Mouse (Mus musculus) urinary bladder, adult 18-20 months (tissue): ENCODE measurements around the gene Rreb1.

Experiments used
- DNase-seq, 2 experiments: peaks; one replicate each; pipeline ENCODE4 v3.0.0; 2022; ENCODE audit warnings: low spot score in 2 of 2, mixed read lengths in 2 of 2

The Rreb1 gene

DNA sequence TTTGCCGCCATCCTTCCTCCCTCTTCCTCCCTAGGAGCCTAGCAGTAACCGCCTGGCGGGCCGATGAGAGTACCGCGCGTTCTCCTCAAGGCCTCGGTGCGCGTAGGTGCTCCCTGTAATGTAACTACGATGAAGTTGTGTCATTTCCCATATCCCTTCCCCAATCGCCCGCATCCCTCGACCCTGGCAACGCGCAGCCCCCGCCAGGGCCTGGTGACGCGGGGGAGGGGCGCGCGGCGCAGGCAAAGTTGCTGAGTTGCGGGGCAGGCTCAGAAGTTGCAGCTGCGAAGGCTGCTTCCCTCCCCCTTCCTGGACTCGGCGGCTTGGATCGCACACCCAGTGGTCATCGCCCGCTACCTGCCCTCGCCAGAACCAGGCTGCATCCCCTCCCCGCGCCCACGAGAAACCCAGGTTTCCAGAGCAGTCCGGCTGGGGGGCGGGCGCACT is at the start of gene Rreb1:
Gene Rreb1 (plus strand): TSS at position 254 of the 447 bp plus-strand sequence.
- DNase-seq = peak; percentile 14 to 57

DNA sequence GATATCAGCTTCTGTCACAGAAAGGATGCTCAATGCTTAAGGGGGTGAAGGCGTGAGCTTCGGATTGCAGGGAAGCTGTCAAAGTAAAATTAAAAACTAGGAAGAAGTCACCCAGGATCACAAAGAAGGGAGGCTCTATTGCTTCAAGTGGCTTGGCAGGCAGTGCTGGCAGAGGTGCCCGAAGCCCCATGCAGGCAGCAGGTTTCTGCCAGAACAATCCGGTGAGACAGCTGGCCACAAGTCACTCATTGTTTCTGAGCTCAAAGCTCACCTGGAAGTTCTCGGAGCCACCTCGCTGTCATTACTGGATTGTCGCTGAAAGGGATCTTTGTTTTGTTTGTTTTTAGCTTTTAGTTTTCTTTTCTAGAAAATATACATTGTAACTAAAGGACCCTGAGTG is 49.6 kb upstream of the Rreb1 start:
- DNase-seq = no peak

DNA sequence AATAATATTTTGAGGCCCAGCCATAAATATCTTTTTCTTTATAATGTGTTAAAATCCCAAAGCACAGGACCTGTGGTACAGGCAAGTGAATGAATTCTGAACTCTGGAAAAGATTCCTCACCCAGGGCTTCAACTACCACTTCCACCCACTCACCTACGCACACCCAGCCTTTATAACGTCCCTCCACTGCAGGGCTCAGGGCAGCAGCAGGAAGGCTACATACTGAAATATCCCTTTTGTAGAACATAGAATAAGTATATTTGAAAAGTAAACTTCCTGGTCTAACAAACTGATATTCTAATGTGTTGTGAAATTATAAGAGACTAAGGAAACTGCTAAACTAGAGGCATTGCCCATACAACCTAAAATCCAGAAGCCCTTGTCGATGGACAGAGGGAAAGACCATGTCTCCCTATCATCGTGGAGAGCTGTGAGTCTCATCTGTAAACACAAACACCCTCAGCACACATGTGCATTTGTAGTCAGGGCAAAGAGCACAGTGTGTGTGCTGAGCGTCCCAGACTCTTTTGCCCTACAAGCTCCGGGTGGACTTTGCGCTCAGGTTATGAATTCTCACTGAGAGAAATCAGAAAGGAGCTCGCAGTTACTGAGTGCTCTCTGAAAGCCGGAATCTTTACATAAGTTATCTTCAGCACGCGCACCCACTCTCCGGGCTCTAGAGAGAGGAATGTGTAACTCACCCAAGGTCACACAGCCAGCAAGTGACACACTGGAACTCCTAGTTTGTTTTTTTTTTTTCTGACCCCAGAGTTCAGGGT is 46.1 kb upstream of the Rreb1 start:
- DNase-seq = no peak

DNA sequence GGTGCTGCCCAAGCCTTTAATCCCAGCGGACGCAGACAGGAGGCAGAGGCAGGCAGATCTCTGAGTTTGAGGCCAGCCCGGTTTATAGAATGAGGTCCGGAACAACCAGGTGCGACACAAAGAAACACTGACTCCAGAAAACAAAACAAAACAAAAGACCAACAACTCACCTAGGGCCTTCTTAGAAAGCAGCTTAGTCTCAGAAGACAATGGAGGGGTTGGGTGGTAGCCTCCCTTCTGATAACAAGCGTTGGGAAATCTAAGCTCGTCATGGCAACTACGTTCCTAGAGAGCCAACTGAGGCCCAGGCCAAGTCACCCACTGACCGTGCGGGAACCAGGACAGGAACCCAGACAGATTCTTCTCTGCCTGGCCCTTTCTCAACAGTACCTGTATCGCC is 43.7 kb upstream of the Rreb1 start:
- no peak for DNase-seq

DNA sequence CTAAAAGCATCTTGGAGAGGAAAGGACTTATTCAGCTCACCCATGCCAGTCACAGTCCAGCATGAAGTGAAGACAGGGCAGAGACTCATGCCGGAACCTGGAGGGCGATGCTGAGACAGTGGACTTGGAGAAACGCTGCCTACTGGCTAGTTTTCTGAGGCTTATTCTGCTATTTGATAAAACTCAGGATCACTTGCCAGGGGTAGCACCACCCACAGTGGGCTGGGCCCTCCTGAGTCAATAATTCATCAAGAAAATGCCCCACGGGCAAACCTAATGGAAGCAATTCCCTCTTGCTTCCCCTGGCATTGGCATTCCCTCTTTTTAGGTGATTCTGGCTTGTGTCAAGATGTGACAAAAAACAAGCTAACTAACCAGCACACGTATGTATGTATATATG is 38.1 kb upstream of the Rreb1 start:
- DNase-seq = no peak

DNA sequence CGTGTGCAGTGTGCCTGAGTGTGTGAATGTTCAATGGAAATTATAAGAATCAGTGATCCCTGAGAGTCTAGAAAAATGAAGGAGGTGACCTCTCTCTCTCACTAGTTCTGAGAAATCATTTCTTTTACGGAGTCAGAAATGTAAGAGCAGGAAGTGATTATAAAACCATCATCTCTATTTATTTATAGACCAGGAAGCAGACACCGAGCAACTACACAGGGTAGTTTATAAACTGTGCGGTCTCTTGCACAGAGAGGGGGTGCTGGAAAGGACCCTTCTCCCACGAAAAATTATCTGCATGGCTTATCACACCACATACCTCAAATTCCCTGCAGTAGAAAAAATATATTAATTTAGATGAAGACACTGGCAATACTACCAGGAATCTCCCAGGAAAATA is 37.4 kb upstream of the Rreb1 start:
- DNase-seq = no peak

DNA sequence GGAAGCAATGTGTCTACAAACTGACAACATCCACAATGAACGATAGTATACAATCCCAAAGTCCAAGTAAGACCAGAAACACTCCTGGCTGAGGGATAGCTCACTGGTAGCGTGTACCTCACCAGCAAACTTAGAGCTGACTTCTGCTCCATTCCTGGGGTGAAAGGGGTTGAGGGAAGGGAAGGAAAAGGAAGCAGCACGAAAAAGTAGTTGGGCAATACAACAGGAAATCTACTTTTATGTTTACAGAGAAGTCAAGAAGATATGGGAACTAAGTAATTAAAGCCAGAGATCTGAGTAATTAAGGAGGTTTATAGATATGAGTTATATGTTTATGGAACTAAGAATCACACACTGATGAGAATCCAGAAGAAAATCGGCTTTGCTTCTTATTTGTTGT is 36.0 kb upstream of the Rreb1 start:
- no peak for DNase-seq

DNA sequence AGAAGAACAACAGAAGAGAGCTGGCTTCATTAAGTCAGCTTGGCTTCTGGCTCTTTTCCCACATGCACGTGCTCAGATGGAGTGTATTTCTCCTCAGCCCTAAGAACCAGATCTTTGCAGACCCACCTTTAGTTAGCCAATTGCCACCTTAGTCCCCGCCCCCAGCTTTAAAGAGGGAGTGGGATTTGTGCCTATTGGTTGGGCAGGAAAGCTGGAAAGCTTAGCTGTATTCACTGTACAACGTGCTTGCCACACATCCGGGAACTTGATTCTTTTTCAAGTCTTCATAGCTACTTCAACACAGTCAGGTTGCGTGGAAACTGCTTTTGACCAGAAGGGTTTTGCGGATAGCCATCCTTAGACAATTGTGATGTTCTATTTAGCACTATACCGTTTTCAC is 30.7 kb upstream of the Rreb1 start:
- DNase-seq = no peak

DNA sequence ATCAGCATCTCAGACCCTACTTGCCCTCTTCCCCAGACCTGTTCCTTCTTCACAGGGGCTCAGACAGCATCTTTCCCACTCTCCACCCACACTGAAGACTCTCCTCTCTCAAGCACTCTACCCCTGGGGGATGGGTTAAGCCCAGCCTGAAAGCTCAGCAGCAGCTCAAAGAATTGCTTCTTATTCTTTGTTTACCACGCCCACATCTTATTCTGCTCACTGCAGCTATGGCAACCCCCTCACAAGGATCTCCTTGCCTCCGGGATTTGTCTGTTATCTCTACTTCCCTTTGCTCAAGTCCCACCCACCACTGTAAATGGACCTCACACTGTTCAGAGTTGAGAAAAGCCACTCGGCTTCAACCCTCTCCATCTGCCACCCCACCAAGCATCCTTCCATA is 28.7 kb upstream of the Rreb1 start:
- DNase-seq = no peak

DNA sequence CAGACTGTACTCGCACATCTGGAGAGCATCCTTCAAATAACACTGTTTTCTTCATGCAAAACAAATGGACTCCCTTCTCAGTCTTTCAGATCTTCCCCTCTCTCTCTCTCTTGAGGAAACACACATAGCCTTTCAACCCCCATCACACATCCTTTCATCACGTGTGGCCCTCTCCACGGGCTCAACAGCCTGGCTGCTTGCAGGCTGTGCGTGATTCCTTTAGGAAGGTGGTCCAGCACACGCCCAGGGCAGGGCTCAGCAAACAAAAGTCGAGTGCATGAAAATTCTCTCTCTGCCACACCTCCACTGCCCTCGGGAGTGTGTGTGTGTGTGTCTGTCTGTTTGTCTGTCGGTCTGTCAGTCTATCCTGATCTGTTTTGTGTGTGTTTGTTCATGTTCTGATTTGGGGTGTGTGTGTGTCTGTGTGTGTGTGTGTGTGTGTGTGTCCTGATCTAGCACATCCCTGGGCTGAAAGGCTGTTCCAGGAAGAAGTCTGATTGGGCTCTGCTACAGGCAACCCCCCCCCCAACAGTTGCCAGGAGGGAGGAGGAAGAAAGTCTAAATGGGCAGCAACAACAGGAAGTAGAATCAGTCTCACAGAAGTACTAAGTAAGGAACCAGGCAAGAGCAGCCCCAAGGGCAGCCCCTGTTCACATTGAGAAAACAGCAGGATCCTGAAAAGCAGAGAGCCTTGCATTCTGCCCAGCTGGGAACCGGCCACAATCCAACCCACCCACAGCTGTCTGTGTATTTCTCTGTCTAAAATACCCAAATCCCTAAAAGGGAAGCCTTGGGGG is 26.8 kb upstream of the Rreb1 start:
- DNase-seq = peak; percentile 14 to 16

DNA sequence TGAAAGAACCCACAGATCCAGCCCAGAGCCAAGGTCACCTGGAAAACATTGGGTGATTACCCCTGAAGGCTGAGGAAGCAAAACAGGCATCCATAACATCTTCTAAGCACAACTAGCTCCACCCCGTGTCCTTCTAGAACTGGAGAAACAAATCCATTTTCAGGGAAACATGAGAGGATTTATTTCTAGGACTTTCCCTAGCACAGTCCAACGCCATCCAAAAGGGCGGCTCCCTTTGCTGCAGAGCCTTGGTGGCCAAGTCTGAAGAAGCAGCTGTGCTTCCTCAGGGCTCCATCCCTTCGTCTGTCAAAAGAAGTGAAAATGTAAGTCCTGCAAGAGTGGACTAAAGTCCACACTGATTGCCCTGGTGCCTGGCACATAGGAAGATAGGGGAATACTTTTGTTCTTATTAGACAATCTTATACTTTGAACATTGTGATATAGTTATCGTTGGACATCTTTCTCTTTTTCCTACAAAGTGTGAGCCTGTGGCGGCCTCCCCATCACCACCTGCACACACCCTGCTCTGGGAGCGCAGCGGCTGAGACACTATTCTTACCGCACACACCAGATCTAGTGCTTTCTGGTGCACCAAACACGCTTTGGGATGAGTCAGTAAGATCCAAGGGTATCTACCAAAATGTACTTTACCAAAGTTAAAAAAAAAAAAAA is 18.7 kb upstream of the Rreb1 start:
- DNase-seq = peak in 1 of 2 experiments; percentile 5

DNA sequence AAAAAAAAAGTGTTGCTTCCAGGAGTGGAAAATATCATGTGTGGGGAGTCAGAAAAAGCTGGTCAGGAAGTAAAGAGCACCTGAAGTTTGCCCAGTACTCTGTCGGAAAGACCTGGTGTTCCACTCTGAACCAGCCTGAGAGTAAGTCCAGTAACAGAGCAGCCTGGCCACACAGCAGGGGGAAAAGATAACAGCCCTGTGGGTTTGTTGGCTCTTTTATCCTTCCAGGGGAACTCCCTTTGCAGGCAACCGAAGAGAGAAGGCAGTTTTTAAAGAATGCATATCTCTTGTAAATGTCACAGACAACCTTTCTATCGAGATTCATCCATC is 18.2 kb upstream of the Rreb1 start:
- DNase-seq = no peak

DNA sequence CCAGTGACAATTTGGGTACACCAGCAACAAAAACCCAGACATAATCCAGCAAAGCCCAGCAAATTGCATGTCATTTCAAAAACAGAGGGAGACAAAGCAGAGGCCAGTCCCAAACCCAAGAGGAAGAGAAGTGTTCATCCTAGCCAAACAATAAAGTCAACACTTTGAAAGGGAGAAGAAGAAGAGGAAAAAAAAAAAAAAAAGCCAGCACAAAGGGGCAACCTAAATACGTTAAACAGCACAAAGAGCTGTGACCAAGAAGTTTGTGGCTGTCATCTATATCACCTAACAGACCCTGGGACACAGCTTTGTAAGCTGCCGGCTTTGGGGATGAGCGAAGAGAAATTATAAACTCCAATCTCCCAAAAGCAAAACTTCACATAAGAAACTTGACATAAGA is 17.8 kb upstream of the Rreb1 start:
- DNase-seq = no peak

DNA sequence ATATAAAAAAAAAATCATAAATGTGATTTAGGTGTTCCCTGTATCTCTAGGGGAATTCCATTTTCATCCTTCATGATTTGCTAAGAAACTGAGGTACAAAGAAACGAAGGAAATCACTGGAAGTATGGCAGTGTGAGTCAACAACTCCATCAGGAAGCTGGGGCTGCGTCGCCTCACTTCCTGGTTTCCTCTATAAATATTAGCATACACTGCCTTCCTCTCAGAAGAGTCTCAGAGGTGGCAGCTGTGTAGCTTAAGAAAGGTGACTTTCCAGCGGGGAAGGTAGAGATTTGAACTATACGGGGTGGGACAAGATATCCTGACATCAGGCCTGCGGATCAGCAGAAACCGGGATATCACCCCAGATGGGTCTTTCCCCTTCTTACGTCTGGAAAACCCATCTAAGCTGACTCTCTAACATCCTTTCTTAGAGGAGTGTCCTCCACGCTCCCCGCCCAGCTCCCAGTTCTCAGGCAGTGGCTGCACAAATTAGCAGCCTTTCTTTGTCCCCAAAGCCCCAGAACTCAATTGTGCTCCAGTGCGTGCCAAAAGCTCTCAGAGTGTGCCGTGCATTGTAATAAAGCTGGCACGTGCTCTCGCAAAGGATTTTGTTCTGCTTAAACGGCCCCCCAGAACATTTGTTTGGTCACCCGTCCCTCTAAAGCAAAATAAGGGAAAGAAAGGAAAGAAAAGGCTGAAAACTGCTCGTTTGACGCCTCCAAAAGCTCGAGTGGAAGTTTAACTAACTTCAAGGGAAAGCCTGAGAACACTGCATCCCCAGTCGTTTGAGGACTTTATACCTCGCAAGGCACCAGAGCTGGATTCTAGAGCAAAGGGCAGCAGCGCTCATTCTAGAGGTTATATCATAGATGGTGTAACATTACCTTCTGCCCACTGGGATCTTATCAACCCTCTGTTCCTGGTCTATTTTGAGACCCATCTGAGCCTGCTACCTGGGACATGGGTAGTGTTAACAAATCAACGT is 17.0 kb upstream of the Rreb1 start:
- no peak for DNase-seq

DNA sequence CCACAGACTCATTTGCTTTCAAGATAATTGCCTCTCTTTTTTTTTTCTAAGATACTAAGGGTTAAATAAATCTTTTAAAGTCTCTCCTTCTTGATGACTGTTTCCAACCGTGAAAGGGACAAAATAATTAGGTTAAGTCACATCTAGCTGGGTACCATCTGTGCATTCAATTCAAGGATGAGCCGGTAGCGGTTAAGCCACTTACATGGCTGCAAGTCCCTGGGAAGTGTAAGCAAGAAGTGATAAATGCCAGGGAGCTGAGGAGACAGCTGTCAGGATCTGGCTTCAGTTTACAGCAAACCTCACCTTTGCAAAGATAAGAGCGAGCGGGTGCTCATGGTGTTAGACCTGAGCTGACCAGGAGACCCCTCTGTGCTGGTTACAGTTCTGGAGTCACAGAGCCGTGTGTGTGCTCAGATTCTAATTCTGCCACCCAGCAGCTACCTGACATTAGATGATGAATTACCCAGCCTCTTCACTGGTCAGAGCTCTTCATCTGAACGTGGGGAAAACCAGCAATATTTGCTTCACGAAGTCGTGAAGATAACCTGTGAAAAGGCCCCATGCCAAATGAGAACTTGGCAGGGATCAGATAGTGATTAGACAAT is 14.3 kb upstream of the Rreb1 start:
- DNase-seq = no peak

DNA sequence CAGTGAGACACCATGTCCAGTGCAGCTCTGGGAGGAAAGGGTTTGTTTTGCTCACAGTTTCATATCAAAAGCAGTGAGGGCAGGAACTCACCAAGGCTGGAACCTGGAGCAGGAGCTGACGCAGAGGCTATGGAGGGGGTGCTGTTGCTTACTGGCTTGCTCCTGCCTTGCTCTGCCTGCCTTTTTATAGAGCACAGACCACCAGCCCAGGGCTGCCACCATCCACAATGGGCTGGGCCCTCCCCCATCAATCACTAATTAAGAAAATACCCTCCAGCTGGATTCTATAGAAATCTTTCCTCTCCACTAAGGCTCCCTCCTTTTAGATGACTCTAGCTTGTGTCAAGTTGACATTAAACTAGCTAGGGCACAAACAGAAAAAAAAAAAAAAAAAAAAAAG is 8.4 kb upstream of the Rreb1 start:
- no peak for DNase-seq

DNA sequence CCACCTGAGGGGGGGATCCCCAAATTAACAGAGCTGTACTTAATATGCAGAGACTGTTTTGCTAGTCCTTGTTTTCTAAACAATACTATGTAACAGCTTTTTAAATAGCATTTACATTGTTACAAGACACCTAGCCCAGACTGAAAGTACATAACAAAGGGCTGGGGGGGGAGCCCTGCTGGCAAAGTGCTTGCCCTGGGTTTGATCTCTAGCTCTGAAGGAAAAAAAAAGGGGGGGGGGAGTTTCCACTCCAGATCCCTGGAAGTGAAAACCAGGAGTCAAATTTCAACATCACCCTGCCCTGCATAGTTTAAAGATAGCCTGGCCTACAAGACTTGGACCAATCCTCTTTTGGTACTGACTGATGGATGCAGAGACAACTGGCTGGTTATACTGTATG is 4.7 kb upstream of the Rreb1 start:
- no peak for DNase-seq

DNA sequence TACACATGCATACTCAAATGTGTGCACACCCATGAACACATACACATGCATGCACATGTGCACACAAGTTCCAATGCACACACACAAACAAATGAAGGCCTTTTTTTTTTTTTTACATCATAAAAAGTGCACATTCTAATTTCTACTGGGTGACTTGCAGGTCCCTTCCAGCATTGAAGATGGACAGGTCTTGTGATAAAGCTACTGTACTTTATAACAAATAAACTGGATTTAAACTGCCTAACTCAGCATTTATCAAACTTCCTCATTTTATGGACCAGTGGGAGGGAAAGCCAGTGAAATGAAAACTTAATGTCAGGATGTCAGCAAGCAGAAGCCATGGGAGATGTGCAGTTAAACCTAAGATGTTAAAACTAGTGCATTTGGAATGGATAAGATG is 1.5 kb upstream of the Rreb1 start:
- DNase-seq = no peak

DNA sequence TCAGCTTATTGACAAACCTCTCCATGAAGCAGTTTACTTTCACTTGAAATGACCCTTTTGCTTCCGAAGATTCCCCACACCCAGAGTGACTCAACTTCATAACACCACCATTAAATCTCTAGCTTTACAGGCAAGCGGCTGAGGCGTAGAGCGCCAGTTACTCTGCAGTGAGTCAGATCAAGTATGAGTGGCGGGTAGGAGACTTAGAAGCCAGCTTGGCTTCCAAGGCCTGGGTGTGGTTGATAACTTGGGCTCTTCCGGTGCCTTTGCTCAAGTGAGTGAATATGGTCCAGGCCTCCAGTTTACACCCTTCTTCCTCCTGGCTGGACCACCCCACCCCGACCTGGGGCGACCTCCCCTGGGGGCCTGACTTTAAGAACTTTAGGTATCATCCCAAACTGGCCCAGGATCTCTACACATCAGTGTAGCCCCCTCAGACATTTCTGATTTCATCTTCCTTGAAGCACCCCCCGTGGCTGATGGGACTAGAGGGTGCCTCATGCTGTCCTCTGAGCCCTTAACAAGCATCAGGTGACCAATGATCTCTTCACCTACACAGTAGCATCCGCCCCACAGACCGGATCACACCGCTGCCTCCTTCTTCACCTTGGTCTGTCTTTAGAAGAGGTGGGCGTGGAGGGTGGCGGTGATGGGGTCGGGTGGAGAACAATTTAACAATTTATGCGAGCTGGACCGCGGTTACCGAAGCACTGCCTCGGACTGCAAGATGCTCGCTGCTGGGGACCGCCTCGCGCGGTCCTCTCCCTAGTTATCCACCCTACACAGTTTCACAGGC is 651 bp upstream of the Rreb1 start:
- peak; percentile 10 to 13 for DNase-seq

DNA sequence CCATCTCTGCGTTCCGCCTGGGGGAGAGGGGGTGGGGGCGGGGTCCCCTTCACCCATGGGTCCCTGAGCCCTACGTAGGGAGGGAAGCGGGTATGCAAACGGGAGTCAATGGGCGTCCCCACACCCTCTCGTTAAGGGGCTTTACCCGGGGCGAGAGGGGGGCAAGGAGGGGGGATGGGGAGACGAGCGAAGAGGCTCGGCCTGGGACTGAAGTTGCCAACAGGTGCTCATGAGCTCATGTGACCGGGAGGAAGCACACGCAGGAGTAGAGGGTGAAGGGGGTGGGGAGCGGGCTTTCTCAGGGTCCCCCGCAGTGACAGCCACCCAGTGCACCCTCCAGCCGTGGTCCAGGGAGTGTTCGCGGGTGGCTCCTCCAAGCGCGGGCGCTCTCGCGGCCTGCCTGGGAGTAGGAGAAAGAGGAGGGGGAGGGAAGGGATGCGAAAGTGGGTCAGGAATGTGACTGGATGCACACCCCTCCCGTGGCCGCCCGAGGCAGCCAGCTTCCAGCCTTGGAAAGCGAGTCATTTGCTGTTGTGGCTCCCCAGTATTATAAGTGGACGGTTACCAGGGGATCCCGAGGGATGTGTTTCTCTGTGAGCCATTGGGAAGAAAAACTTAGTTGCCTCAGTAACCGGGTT is 513 bp downstream of the Rreb1 start:
- peak; percentile 13 to 36 for DNase-seq
